Mouse (Mus musculus): ENCODE results near the gene Grhl3. TPM values are rescaled to one million over a fixed set of nuclear protein-coding genes. Genes with fewer than 3 reads are reported as not detected.

The Grhl3 gene
- polyA plus RNA-seq, 1 experiment from 2014 or later, result 3.4 TPM

DNA sequence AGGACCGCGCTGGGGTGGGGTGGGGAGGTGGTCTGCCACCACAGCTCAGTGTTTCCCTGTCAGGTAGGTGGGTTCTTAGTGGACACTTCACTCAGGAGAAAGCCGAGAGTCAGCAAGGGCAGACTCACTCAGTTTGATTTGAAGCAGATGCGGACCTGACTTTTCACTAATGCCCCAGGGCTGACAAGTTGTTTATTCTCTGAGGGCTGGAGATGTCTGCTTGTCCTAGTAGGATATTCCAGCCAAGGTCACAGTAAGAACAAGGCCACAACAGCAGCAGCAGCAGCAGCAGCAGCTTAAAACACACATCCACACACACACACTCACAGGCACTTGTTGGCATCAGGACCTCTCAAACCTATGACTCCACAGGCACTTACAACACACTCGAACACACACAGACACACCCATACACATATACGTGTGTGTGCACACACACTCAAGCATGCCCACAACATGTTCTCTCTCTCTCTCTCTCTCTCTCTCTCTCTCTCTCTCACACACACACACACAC, 2.3 kb downstream of the Grhl3 start:
- Histone ChIP-seq H3K4me2 (0 out of 2 replicates have a peak overlapping the region, but pooled peaks have one; percentile 63), H3K4me1 (peaks cover 65% of the 10 kb centered on the region), H3K36me3 (no peaks in the 10 kb centered on the region), H3K27me3 (peaks cover 92% of the 10 kb centered on the region), H3K9me3 (replicated peaks) (no peaks in the 10 kb centered on the region), H3K27ac (no peak overlapping the region), H3K4me3 (replicated peaks) (no peak overlapping the region), H3K9ac (no peak overlapping the region)
- no peak for ATAC-seq (replicated peaks; ENCODE audit: low FRiP score)
- 62% methylated on average over 6 of the region's 6 CpGs for WGBS

DNA sequence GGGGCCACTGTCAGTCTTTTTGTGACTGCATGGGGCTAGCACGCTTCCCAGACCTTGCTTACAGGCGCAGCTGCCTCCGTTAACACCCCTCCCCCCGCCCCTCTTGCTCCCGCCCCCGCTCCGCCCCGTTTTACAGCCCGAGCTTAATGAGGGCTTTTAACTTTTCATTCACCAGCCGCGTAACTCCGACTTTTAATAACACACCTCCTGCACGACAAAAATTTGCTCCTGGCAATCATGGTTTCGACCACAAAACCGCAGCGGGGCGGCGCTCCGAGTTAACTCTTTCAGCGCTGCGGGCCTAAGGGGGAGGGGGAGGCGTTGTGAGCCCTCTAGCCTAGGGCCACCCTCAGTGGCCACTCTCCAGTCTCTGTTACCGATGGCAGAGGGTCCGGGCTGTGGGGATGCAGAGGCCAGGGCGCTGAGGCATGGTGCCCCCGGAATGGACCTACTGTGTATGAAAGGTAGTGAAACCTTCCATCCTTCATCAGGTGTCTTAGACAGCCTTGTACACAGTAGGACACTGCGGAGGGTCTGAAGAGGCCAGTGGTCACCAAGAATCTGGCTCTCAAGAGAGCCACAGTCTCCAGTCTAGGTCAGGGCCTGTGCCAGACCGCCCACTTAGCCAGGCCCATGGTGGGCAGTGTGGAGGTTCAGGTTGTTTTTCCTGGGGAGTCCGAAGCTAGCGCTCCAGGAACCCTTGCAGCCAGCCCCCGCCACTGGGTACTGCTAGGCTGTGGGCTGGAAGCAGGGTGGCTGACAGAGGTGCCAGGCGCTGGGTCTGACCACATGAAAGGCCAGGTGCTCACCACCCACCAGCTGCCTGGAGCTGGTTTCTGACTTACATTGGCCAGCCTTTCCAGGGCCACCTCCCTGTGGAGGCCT, 3.0 kb downstream of the Grhl3 start:
- Histone ChIP-seq H3K36me3 (no peaks in the 10 kb centered on the region), H3K4me3 (replicated peaks) (peak overlapping the region; percentile 40), H3K4me1 (peaks cover 71% of the 10 kb centered on the region), H3K27me3 (peaks cover 86% of the 10 kb centered on the region), H3K9ac (peak overlapping the region; percentile 22; the same call in 1 of the 2 replicates), H3K4me2 (peak overlapping the region; percentile 63), H3K9me3 (replicated peaks) (no peaks in the 10 kb centered on the region), H3K27ac (no peak overlapping the region)
- ATAC-seq (replicated peaks; ENCODE audit: low FRiP score), result peak; percentile 47
- WGBS, result 12% methylated on average over 32 of the region's 32 CpGs

DNA sequence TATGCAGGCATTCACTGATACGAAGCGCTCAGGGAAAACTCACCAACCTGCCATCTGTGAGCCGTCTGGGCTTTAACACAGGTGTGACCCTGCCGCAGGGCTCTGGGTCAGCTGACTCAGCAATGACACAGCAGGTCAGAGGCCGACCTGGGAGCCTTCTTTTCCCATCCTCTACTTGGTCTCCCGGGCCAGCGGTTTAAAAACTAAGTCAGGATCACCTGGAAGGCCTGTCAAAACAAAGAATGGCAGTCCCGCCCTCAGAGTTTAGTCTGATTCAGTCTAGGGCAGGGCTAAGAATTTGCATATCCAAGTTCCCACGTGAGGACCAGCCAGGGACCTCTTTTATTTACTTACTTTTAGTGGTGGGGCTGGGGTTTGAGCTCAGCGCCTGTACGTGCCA, 4.2 kb downstream of the Grhl3 start:
- no peak for ATAC-seq (replicated peaks; ENCODE audit: low FRiP score)
- Histone ChIP-seq H3K27me3 (peaks cover 76% of the 10 kb centered on the region), H3K9me3 (replicated peaks) (no peaks in the 10 kb centered on the region), H3K4me1 (peaks cover 77% of the 10 kb centered on the region), H3K27ac (no peak overlapping the region), H3K36me3 (no peaks in the 10 kb centered on the region), H3K4me3 (replicated peaks) (no peak overlapping the region), H3K4me2 (peak overlapping the region; percentile 63), H3K9ac (no peak overlapping the region)
- WGBS, result 6% methylated on average over 11 of the region's 11 CpGs

DNA sequence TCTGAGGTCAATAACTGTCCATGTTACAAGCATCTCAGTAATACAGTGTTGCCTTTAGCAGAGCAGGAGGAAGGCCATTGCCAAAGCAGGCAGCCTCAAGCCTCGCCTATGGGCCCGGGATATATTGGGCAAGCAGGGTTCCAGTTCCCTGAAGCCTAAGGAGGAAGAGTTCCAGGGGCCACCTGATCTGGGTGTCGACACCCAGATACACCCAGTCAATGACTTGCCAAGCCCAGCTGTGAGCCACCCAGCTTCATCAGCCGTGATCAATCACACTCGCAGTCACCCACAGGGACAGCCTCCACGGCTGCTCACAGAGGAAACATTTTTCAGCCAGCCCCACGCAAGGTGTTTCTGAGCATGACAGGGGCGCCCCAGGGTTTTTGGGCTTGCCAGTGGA, 5.9 kb downstream of the Grhl3 start:
- H3K9ac ChIP-seq, result no peak overlapping the region
- ATAC-seq (replicated peaks; ENCODE audit: low FRiP score), result no peak
- 38% methylated on average over 8 of the region's 8 CpGs for WGBS
- H3K27ac ChIP-seq, result no peak overlapping the region
- peaks cover 70% of the 10 kb centered on the region for H3K4me1 ChIP-seq
- H3K9me3 ChIP-seq (replicated peaks), result no peaks in the 10 kb centered on the region
- H3K36me3 ChIP-seq, result no peaks in the 10 kb centered on the region
- no peak overlapping the region for H3K4me2 ChIP-seq
- H3K27me3 ChIP-seq, result peaks cover 58% of the 10 kb centered on the region
- no peak overlapping the region for H3K4me3 ChIP-seq (replicated peaks)

GRCm38 (mm10) chr4:135567042-135567441, 6.4 kb downstream of the Grhl3 start:
- H3K27ac ChIP-seq, result no peak overlapping the region
- no peak for ATAC-seq (replicated peaks; ENCODE audit: low FRiP score)
- no peaks in the 10 kb centered on the region for H3K36me3 ChIP-seq
- peaks cover 65% of the 10 kb centered on the region for H3K4me1 ChIP-seq
- H3K27me3 ChIP-seq, result peaks cover 54% of the 10 kb centered on the region
- WGBS, result 31% methylated on average over 11 of the region's 11 CpGs
- no peak overlapping the region for H3K4me3 ChIP-seq (replicated peaks)
- no peak overlapping the region for H3K9ac ChIP-seq
- H3K4me2 ChIP-seq, result no peak overlapping the region
- no peaks in the 10 kb centered on the region for H3K9me3 ChIP-seq (replicated peaks)

DNA sequence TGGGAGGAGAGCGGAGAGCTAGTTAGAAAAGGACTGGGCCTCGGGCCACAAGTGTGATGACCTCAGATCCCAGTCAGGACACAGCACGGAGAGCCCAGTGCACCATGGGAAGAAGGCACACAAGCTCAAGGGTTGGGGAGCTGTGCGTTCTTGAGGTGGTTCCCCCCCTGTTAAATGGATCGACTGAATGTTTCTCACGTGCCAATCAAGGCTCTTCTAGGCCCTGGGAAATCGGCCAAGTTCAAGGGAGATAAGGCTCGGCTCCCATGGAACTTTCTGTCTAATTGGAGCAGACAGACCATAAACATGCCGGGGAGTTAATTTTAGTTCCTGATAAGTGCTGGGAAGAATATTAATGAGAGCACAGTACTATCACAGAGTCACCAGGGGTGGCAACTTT, 8.0 kb downstream of the Grhl3 start:
- Histone ChIP-seq H3K9ac (no peak overlapping the region), H3K27ac (0 out of 2 replicates have a peak overlapping the region, but pooled peaks have one; percentile 15), H3K36me3 (no peaks in the 10 kb centered on the region), H3K4me1 (peaks cover 57% of the 10 kb centered on the region), H3K4me2 (no peak overlapping the region), H3K27me3 (peaks cover 38% of the 10 kb centered on the region), H3K4me3 (replicated peaks) (no peak overlapping the region), H3K9me3 (replicated peaks) (no peaks in the 10 kb centered on the region)
- no peak for ATAC-seq (replicated peaks; ENCODE audit: low FRiP score)
- 50% methylated on average over 9 of the region's 9 CpGs for WGBS

- H3K9me3 ChIP-seq (replicated peaks), result no peaks in the 10 kb centered on the region
- no peak overlapping the region for H3K4me2 ChIP-seq
- peaks cover 22% of the 10 kb centered on the region for H3K27me3 ChIP-seq
- no peaks in the 10 kb centered on the region for H3K36me3 ChIP-seq
- H3K4me3 ChIP-seq (replicated peaks), result no peak overlapping the region
- H3K27ac ChIP-seq, result no peak overlapping the region
- H3K4me1 ChIP-seq, result peaks cover 41% of the 10 kb centered on the region
- 25% methylated on average over 2 of the region's 2 CpGs for WGBS
- ATAC-seq (replicated peaks; ENCODE audit: low FRiP score), result no peak
- H3K9ac ChIP-seq, result no peak overlapping the region
Measured at GRCm38 (mm10) chr4:135563794-135564193, 9.6 kb downstream of the Grhl3 start.

DNA sequence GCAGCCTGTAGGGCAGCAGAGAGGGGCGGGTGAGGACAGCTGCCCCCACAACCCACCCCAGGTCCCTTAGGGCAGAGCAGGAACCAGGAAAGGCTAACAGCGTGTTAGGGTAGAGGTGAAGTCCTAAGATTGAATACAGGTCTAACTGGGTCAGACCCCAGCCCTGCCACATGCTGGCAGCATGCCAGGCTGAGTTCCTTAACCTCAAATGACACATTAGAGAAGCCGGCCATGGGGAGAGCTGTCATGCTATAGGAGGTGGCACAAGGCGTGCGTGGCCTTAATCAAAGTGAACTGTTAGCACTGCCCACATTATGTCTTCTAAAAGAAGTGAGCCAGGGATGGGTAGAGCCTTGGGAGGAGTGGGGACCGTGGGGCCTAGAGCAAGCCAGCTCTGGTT, 24.1 kb downstream of the Grhl3 start:
- no peak overlapping the region for H3K27ac ChIP-seq
- no peaks in the 10 kb centered on the region for H3K9me3 ChIP-seq (replicated peaks)
- no peak overlapping the region for H3K9ac ChIP-seq
- no peak overlapping the region for H3K4me3 ChIP-seq (replicated peaks)
- no peak for ATAC-seq (replicated peaks; ENCODE audit: low FRiP score)
- no peaks in the 10 kb centered on the region for H3K27me3 ChIP-seq
- no peaks in the 10 kb centered on the region for H3K36me3 ChIP-seq
- 62% methylated on average over 6 of the region's 6 CpGs for WGBS
- H3K4me2 ChIP-seq, result no peak overlapping the region
- H3K4me1 ChIP-seq, result peaks cover 73% of the 10 kb centered on the region

GRCm38 (mm10) chr4:135548521-135549077, 24.8 kb downstream of the Grhl3 start:
- Histone ChIP-seq H3K36me3 (no peaks in the 10 kb centered on the region), H3K27ac (no peak overlapping the region), H3K4me2 (no peak overlapping the region), H3K9ac (no peak overlapping the region), H3K4me1 (peaks cover 78% of the 10 kb centered on the region), H3K27me3 (no peaks in the 10 kb centered on the region), H3K4me3 (replicated peaks) (no peak overlapping the region), H3K9me3 (replicated peaks) (no peaks in the 10 kb centered on the region)
- WGBS, result 31% methylated on average over 9 of the region's 9 CpGs
- no peak for ATAC-seq (replicated peaks; ENCODE audit: low FRiP score)

DNA sequence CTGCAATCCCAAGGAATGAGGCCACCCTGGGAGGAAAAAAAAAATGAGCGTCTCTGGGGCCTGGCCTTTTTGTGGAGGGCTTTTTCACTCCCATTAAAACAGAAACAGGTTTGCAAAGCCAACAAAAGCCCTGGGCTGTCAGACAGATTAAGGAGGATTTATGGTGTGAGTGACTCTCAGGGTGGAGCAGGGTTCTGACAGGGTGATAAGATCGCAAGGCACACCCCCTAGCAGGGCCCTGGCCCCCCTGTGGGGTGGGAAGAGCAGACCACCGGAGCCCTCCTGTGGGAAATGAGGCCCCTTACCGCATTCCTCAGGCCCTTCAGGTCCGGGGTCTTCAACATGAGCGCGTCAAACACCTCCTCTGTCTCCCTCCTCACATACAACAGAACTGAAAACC, 25.3 kb downstream of the Grhl3 start:
- H3K9me3 ChIP-seq (replicated peaks), result no peaks in the 10 kb centered on the region
- no peak for ATAC-seq (replicated peaks; ENCODE audit: low FRiP score)
- H3K36me3 ChIP-seq, result no peaks in the 10 kb centered on the region
- 8% methylated on average over 7 of the region's 7 CpGs for WGBS
- peaks cover 74% of the 10 kb centered on the region for H3K4me1 ChIP-seq
- H3K27ac ChIP-seq, result peak overlapping the region; percentile 49; the same call in 1 of the 2 replicates
- H3K4me2 ChIP-seq, result no peak overlapping the region
- H3K9ac ChIP-seq, result no peak overlapping the region
- no peaks in the 10 kb centered on the region for H3K27me3 ChIP-seq
- no peak overlapping the region for H3K4me3 ChIP-seq (replicated peaks)

- Histone ChIP-seq H3K27ac (peak overlapping the region; percentile 49; the same call in 1 of the 2 replicates), H3K9ac (no peak overlapping the region), H3K36me3 (no peaks in the 10 kb centered on the region), H3K4me2 (no peak overlapping the region), H3K4me3 (replicated peaks) (no peak overlapping the region), H3K4me1 (peaks cover 69% of the 10 kb centered on the region), H3K27me3 (peaks cover 2% of the 10 kb centered on the region; the same call in 1 of the 2 replicates), H3K9me3 (replicated peaks) (no peaks in the 10 kb centered on the region)
- 32% methylated on average over 14 of the region's 14 CpGs for WGBS
- no peak for ATAC-seq (replicated peaks; ENCODE audit: low FRiP score)
Measured at GRCm38 (mm10) chr4:135547551-135547950, 25.9 kb downstream of the Grhl3 start.

DNA sequence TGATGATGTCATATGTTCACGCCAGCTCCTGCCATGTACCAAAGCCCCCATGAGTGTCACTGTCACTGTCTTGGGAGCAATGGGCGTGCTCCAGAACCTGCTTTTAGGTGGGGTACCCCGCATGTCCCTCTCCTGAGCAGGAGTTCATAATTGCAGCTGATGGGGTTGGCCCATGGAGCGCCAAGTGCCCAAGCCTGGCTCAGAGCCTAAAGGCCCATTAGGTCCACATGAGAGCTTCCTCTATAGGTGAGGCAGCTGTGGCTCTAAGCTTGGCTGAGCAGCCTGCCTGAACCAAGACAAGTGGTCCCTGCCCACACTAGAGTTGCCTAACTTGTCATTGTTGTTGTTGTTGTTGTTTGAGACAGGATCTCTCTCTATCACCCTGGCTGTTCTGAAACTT, 26.6 kb downstream of the Grhl3 start:
- Histone ChIP-seq H3K9ac (no peak overlapping the region), H3K9me3 (replicated peaks) (no peaks in the 10 kb centered on the region), H3K4me1 (peaks cover 63% of the 10 kb centered on the region), H3K4me2 (no peak overlapping the region), H3K27ac (no peak overlapping the region), H3K36me3 (no peaks in the 10 kb centered on the region), H3K4me3 (replicated peaks) (no peak overlapping the region), H3K27me3 (peaks cover 6% of the 10 kb centered on the region; the same call in 1 of the 2 replicates)
- 91% methylated on average over 4 of the region's 4 CpGs for WGBS
- no peak for ATAC-seq (replicated peaks; ENCODE audit: low FRiP score)

Data from kidney, embryonic 15.5 days (tissue).